Mouse (Mus musculus): ENCODE results near the gene Susd6. TPM values are rescaled to one million over a fixed set of nuclear protein-coding genes. Genes with fewer than 3 reads are reported as not detected.

The Susd6 gene
- polyA plus RNA-seq, 1 experiment = not detected

GRCm38 (mm10) chr12:80845901-80846300, 55.6 kb downstream of the Susd6 start:
- TF ChIP-seq CTCF (IDR thresholded peaks at IDR 0.05; ENCODE audit: insufficient read depth, low read depth, low read length) = no peak
- no peak for TF ChIP-seq POLR2A (IDR thresholded peaks at IDR 0.05; ENCODE audit: insufficient read depth, low read depth, low read length)
- Histone ChIP-seq H3K27ac (ENCODE audit: insufficient read depth, low read depth, low read length) (no peak overlapping the region), H3K4me1 (ENCODE audit: control insufficient read depth, insufficient read depth, low read length) (peaks cover 2% of the 10 kb centered on the region; the same call in 1 of the 2 replicates), H3K4me3 (ENCODE audit: insufficient read depth, low read depth, low read length) (no peak overlapping the region)
- 80% methylated on average over 1 of the region's 1 CpGs for WGBS

- no peak overlapping the region for H3K4me3 ChIP-seq (ENCODE audit: insufficient read depth, low read depth, low read length)
- no peak overlapping the region for H3K27ac ChIP-seq (ENCODE audit: insufficient read depth, low read depth, low read length)
- TF ChIP-seq POLR2A (IDR thresholded peaks at IDR 0.05; ENCODE audit: insufficient read depth, low read depth, low read length) (no peak), CTCF (IDR thresholded peaks at IDR 0.05; ENCODE audit: insufficient read depth, low read depth, low read length) (no peak)
- 80% methylated on average over 1 of the region's 1 CpGs for WGBS
- H3K4me1 ChIP-seq (ENCODE audit: control insufficient read depth, insufficient read depth, low read length) = peaks cover 2% of the 10 kb centered on the region; the same call in 1 of the 2 replicates
These were observed 56.6 kb downstream of the Susd6 start for GRCm38 (mm10) chr12:80846861-80847268.

- no peak for TF ChIP-seq POLR2A (IDR thresholded peaks at IDR 0.05; ENCODE audit: insufficient read depth, low read depth, low read length)
- Histone ChIP-seq H3K4me3 (ENCODE audit: insufficient read depth, low read depth, low read length) (no peak overlapping the region), H3K27ac (ENCODE audit: insufficient read depth, low read depth, low read length) (no peak overlapping the region), H3K4me1 (ENCODE audit: control insufficient read depth, insufficient read depth, low read length) (peaks cover 4% of the 10 kb centered on the region; the same call in 1 of the 2 replicates)
- 83% methylated on average over 1 of the region's 1 CpGs for WGBS
These were observed 61.7 kb downstream of the Susd6 start for GRCm38 (mm10) chr12:80852001-80852400.

GRCm38 (mm10) chr12:80853737-80854136, 63.4 kb downstream of the Susd6 start:
- no peak overlapping the region for H3K27ac ChIP-seq (ENCODE audit: insufficient read depth, low read depth, low read length)
- peaks cover 6% of the 10 kb centered on the region for H3K4me1 ChIP-seq (ENCODE audit: control insufficient read depth, insufficient read depth, low read length)
- 60% methylated on average over 3 of the region's 3 CpGs for WGBS
- no peak overlapping the region for H3K4me3 ChIP-seq (ENCODE audit: insufficient read depth, low read depth, low read length)
- TF ChIP-seq POLR2A (IDR thresholded peaks at IDR 0.05; ENCODE audit: insufficient read depth, low read depth, low read length) (no peak), CTCF (IDR thresholded peaks at IDR 0.05; ENCODE audit: insufficient read depth, low read depth, low read length) (no peak)

GRCm38 (mm10) chr12:80854671-80855070, 64.4 kb downstream of the Susd6 start:
- no peak overlapping the region for H3K27ac ChIP-seq (ENCODE audit: insufficient read depth, low read depth, low read length)
- peaks cover 6% of the 10 kb centered on the region for H3K4me1 ChIP-seq (ENCODE audit: control insufficient read depth, insufficient read depth, low read length)
- H3K4me3 ChIP-seq (ENCODE audit: insufficient read depth, low read depth, low read length) = no peak overlapping the region
- 96% methylated on average over 4 of the region's 4 CpGs for WGBS
- no peak for TF ChIP-seq CTCF (IDR thresholded peaks at IDR 0.05; ENCODE audit: insufficient read depth, low read depth, low read length)

- no peak for TF ChIP-seq POLR2A (IDR thresholded peaks at IDR 0.05; ENCODE audit: insufficient read depth, low read depth, low read length)
- no peak for TF ChIP-seq CTCF (IDR thresholded peaks at IDR 0.05; ENCODE audit: insufficient read depth, low read depth, low read length)
- H3K4me3 ChIP-seq (ENCODE audit: insufficient read depth, low read depth, low read length) = no peak overlapping the region
- WGBS = 97% methylated on average over 2 of the region's 2 CpGs
- peaks cover 6% of the 10 kb centered on the region for H3K4me1 ChIP-seq (ENCODE audit: control insufficient read depth, insufficient read depth, low read length)
- H3K27ac ChIP-seq (ENCODE audit: insufficient read depth, low read depth, low read length) = no peak overlapping the region
These were observed 64.8 kb downstream of the Susd6 start for GRCm38 (mm10) chr12:80855100-80855499.

- Histone ChIP-seq H3K4me3 (ENCODE audit: insufficient read depth, low read depth, low read length) (no peak overlapping the region), H3K4me1 (ENCODE audit: control insufficient read depth, insufficient read depth, low read length) (peaks cover 6% of the 10 kb centered on the region), H3K27ac (ENCODE audit: insufficient read depth, low read depth, low read length) (no peak overlapping the region)
- WGBS = 83% methylated on average over 1 of the region's 1 CpGs
- no peak for TF ChIP-seq CTCF (IDR thresholded peaks at IDR 0.05; ENCODE audit: insufficient read depth, low read depth, low read length)
- no peak for TF ChIP-seq POLR2A (IDR thresholded peaks at IDR 0.05; ENCODE audit: insufficient read depth, low read depth, low read length)
These were observed 65.3 kb downstream of the Susd6 start for GRCm38 (mm10) chr12:80855581-80855980.

- Histone ChIP-seq H3K4me1 (ENCODE audit: control insufficient read depth, insufficient read depth, low read length) (peaks cover 6% of the 10 kb centered on the region), H3K27ac (ENCODE audit: insufficient read depth, low read depth, low read length) (no peak overlapping the region), H3K4me3 (ENCODE audit: insufficient read depth, low read depth, low read length) (no peak overlapping the region)
- no peak for TF ChIP-seq POLR2A (IDR thresholded peaks at IDR 0.05; ENCODE audit: insufficient read depth, low read depth, low read length)
- TF ChIP-seq CTCF (IDR thresholded peaks at IDR 0.05; ENCODE audit: insufficient read depth, low read depth, low read length) = no peak
- WGBS = 22% methylated on average over 3 of the region's 3 CpGs
These were observed 67.5 kb downstream of the Susd6 start for GRCm38 (mm10) chr12:80857636-80858293.

GRCm38 (mm10) chr12:80858307-80858706, 68.0 kb downstream of the Susd6 start:
- Histone ChIP-seq H3K27ac (ENCODE audit: insufficient read depth, low read depth, low read length) (no peak overlapping the region), H3K4me3 (ENCODE audit: insufficient read depth, low read depth, low read length) (no peak overlapping the region), H3K4me1 (ENCODE audit: control insufficient read depth, insufficient read depth, low read length) (peaks cover 6% of the 10 kb centered on the region)
- 80% methylated on average over 2 of the region's 2 CpGs for WGBS
- TF ChIP-seq CTCF (IDR thresholded peaks at IDR 0.05; ENCODE audit: insufficient read depth, low read depth, low read length) = no peak
- no peak for TF ChIP-seq POLR2A (IDR thresholded peaks at IDR 0.05; ENCODE audit: insufficient read depth, low read depth, low read length)

All from olfactory bulb, adult 2 months (tissue).